Mouse (Mus musculus): Measurements from ENCODE around the gene Xxylt1.

GRCm38 (mm10) chr16:31010443-31010842 lies 70.8 kb downstream of the Xxylt1 start:
- TF ChIP-seq TAL1 (conservative IDR thresholded peaks at IDR 0.05; ENCODE audit: low read depth, low read length) (no peak), CTCF (IDR thresholded peaks at IDR 0.05; ENCODE audit: low read depth, low read length) (no peak), GATA1 (IDR thresholded peaks at IDR 0.05; ENCODE audit: borderline replicate concordance, low read length) (no peak)

All from G1E (cell line).